Mouse (Mus musculus) left cerebral cortex, postnatal 36 days (tissue): ENCODE results near the gene Aak1. TPM values are rescaled to one million over a fixed set of nuclear protein-coding genes. Genes with fewer than 3 reads are reported as not detected.
"Not testable (repeated sequence)": the region's sequence is repeated elsewhere in the genome, so short reads cannot be mapped to it uniquely, and the experiment has no call there.

Experiments
- DNase-seq, 2 experiments: peaks; one replicate each; pipeline ENCODE4 v3.0.0; 2021 to 2022; ENCODE audit warnings: low spot score in 2 of 2, mixed read lengths in 1 of 2
- intact Hi-C: fragments of 180-260 bp; cut with DNase I; formaldehyde crosslinking; loops from one replicate; pipeline ENCODE4 v1.15.1; 2025
- total RNA-seq, 2 experiments: library from RNA; stranded (reverse); gene quantifications; 2 replicates each; pipeline ENCODE4 v1.2.3; 2021

The Aak1 gene
- total RNA-seq, 2 experiments from 2014 or later: 399 to 437 TPM

DNA sequence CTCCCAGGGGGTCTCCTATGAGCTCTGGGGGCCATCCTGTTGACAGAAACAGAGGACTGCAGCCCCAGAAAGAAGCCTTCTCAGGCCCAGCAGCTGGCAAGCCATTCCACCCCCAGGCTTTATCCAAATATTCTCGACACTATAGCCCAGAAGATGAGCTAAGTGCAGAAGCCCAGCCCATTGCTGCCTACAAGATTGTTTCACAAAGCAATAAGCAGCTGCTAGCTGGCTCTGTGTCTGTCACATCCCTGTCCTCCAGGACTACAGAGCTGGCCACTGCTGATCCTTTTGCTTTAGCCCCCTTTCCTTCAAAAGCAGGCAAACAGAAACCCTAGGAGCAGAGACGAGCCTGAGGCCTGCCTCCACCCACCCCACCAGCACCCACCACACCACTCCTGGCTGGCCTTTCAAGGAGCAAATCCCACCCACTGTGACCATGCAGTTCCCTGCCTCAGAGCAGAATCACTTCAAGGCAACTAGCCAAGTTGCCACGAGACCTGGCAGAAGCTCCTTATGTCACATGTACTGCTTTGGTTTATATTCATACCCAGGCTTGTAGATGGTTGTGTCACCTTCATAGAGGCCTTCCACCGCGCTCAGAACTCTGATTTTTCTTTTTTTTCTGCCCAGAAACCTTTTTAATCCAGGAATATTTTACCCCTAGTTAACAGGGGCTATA lies 147.5 kb downstream of the Aak1 start:
- DNase-seq: peak; percentile 42 to 52
- intact Hi-C loops: no loop called here

DNA sequence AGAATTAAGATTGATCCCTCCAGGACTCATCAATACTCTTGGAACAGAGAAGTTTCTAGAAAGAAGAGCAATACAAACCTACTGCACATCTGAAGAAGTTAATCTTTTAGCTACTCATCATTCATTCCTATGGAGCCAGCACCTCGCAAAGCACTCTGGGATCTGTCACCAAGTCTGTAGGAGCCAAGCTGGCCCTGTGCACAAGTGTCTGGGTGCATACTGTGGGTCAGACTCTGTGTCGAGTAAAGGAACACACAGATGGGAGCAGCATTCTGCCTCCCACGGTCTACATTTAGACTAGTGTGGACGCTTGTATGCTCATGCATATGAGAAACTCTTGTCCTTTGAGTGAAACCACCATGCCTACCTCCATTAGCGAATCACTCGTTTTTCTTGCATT lies 148.0 kb downstream of the Aak1 start:
- no peak for DNase-seq
- intact Hi-C loops: no loop called here

DNA sequence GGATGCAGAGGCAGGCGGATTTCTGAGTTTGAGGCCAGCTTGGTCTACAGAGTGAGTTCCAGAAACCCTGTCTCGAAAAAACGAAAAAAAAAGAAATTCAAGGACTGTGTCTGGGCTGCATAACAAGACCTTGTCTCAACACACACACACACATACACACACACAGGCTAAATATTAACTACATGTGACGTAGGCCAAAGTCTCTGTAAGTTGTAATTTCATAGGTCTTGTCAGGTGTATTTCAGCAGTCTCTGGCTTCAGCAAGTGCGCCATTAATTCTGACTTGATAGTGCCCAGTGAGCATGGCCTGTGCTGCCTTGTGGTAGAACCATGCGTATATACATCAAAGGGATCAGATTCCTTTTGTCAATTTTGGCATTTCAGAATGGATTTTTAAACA lies 152.7 kb downstream of the Aak1 start:
- intact Hi-C loops: no loop called here
- DNase-seq: no peak

DNA sequence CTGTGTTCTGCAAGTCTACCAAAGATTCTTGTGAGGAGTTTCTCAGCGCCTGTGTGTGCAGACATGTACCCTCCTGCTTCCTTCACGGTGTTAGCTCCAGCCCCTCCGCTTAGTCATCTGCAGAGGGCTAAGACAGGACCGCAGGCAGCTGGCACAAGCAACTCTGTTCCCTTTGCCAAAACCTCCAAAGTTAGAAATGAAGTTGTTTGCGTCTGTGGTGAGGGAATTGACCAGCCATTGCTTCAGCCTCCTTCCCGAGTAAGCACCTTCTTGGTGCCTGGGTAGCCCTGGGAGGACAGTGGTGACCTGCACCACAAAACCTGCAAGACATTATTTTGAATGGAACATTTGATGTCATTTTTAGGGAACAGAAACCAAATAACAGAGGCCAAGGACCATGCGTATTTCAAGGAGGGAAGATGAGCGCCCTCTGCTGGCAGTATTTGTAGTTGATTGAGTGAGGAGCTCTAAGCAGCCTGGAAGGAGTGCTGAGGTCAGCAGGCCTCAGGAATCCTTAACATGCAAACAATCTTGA lies 153.3 kb downstream of the Aak1 start:
- DNase-seq: peak; percentile 59 to 82
- intact Hi-C loops: no loop called here

DNA sequence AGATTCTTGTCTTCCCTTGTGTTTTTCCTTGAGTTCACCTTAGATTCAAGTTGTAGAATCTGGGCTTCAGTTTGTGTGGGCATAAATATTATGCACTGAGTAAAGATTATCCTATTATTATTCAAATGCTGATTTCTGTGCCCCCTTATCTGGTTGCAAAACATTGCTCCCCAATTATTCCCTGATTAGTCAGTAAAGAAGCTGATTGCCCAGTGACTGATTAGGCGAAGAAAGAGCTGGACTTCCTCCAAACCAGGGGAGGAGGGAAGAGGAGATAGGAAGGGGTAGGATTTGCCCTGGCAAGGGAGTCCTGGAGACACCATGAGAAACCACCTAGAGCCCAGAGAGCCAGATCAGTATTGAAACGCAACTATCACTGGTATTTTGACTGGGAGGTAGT lies 154.8 kb downstream of the Aak1 start:
- DNase-seq: no peak
- intact Hi-C loops: no loop called here

DNA sequence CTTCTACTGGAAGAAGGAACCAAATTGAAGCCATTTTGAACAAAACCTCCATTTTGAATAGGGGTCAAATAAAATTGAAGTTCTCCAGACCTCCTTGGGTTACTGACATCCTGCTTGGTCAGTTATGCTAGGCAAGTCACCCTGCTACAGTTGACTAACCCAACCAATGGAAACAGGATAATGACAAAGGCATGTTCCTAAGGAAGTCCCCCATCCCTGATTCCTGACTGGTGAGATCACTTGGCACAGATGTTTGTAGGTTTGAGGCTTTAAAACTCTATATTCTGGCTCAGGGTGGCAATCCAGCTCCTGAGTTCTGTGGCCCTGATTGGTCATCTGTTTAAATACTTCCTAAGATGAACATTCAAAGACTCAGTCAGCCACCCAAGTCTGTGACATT lies 156.3 kb downstream of the Aak1 start:
- DNase-seq: no peak

DNA sequence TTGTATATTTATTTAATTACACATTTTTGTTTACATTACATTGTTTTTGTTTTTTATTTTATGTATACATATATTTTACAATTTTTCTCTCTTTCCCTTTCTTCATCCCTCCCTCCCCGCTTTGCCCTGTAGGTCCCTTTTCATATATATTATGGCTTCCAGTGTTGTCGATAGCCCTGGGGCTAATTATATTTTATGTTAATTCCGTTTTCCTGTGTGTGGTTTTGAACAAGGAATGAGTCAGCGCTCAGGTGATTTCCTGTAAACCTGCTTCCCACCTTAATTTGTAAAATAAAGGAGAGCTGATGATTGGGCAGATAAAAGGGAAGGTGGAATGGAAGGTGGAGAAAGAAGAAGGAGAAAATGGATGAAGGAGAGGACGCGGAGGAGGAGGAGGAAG lies 159.6 kb downstream of the Aak1 start, which contains the start of gene Nfu1:
TSS of gene Nfu1 (plus strand) at position 350 of the 400 bp plus-strand sequence.
- intact Hi-C loops: loop anchor here (1.0 kb wide), 1 partner anchor 33 kb away; the partner anchor contains the start of gene Gfpt1
- no peak for DNase-seq

More for the DNA sequence above, 156.3 kb downstream of the Aak1 start:
- intact Hi-C loops: no loop called here

DNA sequence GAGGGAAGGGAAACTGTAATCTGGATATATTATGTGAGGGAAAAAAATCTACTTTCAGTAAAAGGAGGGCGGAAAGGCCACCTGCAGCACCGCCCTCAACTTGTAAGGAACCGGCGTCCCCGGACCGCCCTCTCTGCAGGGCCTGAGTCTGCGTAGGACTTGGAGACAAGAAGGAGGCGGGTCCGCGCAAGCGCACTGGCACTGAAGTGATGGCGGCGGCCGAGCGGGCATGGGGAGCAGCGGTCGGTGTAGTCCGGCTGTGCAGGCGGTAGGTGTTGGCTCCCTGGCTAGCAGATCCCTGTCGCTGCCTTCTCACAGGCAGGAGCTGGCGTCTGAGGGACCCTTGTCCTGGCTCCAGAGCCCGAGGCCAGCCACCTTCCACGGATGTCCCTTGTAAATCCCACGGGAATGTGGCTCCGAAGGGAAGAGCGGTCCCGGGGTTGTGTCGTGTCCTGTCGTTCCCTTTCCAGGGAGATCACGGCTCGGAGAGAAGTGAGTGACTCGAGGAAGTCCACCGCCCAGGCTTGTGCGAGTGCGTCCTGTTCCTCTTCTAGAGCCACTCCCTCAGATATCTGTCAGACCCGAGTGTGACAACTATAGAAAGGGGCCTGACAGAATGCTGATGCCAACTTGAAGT lies 160.5 kb downstream of the Aak1 start:
- intact Hi-C loops: loop anchor here (1.0 kb wide), 1 partner anchor 32 kb away; the partner anchor contains the start of gene Gfpt1

DNA sequence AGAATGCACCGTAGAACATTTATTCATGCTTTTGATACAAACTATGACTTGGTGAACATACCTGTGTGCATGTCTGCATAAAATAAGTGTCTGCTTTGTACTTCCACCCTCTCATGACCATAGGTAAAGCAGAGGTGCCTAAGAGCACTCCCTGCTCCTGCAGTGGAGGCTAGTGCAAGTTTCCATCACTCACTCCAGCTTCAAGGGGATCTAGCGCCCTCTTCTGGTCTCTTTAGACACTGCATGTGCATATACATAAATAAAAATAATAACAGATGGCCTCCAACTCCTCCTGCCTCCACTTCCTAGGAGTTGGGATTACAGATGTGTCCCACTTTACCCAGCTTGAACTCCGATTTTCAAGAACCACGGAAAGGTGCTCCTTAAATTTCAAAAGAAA lies 167.6 kb downstream of the Aak1 start:
- intact Hi-C loops: no loop called here
- no peak for DNase-seq

More for the DNA sequence above, 160.5 kb downstream of the Aak1 start:
- peak; percentile 93 for DNase-seq

DNA sequence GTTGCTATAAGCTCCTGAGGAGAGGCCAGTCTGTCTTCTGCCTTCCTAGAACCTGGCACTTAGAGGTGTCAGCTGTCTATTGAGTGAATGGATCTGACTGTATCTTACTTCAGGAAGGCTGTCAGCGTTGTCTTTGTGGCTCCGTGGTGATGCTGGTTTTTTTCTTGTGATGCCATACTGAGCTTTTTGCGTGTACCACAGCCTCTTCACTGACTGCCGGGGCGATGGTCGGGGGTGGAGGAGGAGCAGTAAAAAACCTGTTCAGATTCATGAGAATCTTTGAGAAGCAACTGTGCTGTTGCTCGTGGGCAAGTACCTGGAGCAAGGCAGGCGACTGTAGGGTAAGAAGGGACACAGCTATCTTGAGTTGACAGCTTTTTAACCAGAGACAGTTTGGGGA lies 169.6 kb downstream of the Aak1 start:
- intact Hi-C loops: no loop called here
- DNase-seq: no peak

DNA sequence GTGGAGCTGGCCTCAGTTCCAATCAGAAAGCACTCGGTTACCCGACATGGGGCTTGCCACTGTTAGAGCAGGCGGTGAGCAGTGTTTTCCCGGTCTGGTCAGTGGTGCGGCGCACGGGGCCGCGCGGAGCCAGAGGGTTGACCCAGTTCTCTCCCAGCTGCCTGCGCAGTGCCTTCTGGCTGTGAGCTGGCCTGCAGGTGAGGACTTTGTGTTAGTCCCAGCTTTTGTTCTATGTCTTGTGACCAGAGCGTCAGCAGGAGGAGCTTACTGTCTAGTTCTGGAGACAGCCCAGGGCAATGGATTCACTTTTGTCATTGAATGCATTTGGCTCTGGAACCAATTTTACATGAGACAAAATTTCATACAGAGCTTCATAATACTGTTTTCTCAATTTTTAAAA lies 172.5 kb downstream of the Aak1 start:
- DNase-seq: no peak
- intact Hi-C loops: no loop called here

DNA sequence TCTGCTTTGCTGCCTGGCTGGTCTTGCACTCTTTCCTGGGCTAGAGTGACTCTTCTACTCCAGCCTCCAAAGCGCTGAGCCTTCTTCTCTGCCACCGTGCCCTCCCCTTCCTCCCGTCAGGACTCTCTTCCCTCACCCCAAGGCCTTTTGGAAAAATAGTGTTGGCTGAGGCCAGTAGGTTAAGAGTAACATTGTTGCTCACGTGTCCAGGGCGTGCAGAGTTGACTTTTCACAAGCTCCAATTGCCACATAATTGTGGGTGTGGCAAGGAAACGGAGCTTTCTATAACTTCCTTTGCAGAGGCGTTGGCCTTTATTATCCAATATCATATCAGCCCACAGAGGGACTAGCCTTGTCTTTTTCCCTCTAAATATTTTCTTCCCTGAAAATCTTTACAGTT lies 177.7 kb downstream of the Aak1 start:
- no peak for DNase-seq
- intact Hi-C loops: no loop called here

DNA sequence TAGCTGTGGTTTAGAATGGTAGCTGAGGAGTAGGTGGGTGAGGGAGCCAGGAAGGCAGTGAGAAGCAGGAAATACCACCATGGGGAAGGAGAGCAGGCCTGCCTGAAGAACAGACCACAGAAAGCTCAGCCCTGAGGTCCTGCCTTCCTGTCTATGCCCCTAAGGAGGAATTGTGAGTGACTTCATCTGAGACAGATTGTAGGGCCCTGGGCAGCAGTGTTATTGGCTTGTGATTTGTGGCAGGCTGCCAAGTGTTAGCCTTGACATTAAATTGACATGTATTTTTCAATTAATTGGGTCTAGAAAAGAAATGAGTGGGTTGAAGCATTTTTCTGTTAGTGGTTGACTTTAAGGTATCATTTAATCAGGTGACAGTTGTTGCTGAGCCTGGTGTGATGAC lies 179.6 kb downstream of the Aak1 start:
- intact Hi-C loops: no loop called here
- DNase-seq: no peak

DNA sequence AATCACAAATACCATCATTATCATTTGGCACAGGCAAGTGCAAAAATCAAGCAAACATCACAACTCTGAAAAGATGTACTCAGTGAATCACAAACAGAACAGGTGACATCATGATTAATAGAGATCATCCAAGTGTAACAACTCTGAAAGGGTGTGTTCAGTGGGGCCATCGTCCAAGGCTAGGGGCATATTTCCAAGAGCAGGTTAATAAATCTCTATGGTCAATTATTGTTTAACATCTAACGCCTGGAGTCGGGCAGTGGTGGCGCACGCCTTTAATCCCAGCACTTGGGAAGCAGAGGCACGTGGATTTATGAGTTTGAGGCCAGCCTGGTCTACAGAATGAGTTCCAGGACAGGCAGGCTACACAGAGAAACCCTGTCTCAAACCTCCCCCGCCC lies 182.0 kb downstream of the Aak1 start:
- intact Hi-C loops, DNase-seq: not testable (repeated sequence)

DNA sequence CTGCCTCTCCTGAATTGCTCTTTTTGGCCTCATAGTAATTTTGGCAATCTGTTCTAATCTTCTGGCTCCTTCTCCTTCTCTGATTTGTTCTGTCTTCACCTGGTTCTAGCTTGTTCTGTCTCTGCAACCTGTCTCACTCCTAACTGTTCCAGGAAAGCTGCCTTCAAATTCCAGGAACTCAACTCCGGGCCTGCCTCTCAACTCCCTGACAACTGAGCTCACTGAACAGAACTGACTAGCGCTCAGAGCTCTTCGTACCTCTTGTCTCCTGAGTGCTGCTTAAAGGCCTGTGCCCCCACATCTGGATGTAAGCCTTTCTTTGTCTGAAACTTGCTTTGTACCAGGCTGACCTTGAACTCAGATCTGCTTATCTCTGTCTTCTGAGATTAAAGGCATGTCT lies 183.1 kb downstream of the Aak1 start:
- DNase-seq: no peak
- intact Hi-C loops: no loop called here

DNA sequence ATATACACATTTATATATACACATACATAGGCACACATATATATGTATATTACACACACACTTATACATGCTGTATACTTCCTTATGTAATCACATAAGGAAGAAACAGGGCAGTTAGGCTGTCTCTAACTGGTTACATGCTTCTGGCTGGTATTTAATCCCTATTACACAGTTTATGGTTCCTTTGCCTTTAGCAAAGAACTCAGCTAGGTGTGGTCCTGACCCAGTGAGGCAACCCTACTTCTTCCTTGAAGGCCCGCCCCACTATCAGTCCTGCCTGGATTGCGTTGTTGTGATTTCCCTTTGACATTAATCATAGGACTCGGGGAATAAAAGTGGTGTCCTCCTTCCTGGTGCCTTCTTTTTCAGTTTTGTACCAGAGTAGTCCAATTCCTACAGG lies 185.1 kb downstream of the Aak1 start:
- intact Hi-C loops: no loop called here
- no peak for DNase-seq

DNA sequence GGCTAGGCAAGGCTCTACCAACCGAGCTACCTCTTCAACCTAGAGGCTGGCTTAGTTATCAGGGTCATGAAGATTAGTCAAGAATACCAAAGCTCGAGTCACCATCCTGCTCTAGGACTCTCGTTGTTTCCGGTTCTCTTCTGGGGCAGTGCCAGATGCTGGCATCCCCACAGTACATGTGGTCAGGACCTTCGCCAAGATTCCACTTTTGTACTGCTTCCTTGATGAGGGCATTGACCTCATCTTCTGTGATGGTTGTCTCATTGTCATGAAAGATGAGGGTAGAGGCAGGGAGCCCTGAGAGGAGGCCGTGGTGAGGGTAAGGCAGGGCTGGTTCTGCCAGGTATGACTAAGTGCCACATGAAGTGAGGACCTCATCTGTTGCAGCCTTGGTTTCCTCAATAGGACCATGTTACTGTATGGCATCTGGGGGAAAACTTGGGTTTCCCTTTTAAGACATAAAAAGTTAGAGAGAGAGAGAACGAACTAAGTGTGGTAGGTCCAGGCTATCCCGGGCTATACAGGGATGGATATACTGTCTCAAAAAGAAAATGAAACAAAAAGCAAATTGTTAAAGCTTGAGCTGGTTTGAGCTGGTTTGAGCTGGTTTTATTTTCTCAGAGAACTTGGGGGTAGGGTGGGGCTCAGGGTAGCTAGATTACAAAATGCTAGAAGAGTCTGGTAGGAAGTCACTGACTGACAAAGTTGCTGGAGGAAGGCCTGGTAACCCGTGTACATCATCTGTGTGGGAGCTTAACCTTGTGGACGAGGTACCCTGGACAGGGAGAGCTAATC lies 188.7 kb downstream of the Aak1 start:
- intact Hi-C loops: no loop called here
- no peak for DNase-seq

DNA sequence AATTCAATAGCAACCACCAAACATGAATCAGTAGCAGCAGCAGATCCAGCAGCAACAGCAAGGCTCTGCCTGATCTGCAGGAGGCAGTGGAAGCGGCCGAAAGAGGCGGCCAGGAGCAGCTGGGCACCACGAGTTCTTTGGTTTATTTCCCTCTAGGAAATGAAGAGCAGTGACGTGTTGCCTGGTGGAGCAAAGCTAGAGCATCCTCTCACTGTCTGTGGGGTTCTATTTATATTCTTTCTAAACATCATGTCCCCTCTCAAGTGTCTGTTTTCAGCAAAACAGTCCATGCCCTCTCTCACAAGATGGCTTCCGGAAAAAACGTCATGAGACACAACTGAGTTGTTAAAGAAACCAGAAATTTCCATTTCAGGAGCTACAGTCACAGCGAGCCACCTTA lies 189.8 kb downstream of the Aak1 start:
- no peak for DNase-seq
- intact Hi-C loops: no loop called here

DNA sequence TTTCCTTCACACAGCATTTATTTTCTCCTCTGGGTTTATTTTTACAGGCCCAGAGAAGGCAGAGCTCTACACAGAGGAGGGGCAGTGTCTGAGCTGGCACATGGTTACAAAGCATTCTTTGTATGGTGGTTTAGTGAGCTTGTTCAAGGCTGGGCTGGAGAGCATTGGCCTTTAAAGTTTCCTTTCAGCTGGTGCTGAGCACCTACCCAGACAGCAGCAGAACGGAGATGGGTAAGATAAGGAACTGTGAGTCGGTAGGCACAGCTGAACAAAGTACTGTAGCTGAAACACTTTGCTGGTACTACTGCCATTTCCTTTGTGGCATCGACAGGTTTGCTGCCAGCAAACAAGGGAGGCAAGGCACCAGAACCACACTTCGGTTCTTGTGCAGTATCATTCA lies 191.7 kb downstream of the Aak1 start:
- DNase-seq: no peak
- intact Hi-C loops: no loop called here

DNA sequence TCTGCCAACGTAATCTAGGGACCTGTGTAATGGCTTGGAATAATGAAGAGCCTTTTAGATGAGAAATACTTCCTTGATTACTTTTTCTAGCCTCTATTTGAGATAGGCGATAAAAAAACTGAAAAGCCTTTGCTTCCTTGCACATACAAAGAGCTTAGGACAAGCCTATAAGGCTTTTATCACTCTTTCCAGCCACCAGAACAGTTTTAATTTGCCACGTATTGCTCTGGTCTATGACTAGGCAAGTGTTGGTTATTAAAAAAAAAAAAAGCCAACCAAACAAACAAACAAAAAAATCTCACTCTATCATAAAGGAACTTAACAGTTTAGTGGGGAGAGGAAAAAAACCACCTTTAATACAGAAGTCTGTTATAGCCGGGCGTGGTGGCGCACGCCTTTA lies 192.1 kb downstream of the Aak1 start:
- DNase-seq: no peak
- intact Hi-C loops: no loop called here
